Mouse (Mus musculus): ENCODE data around the gene Aptx. TPM values are rescaled to one million over a fixed set of nuclear protein-coding genes. Genes with fewer than 3 reads are reported as not detected.

The Aptx gene
- total RNA-seq, 1 experiment = 14.7 TPM

DNA sequence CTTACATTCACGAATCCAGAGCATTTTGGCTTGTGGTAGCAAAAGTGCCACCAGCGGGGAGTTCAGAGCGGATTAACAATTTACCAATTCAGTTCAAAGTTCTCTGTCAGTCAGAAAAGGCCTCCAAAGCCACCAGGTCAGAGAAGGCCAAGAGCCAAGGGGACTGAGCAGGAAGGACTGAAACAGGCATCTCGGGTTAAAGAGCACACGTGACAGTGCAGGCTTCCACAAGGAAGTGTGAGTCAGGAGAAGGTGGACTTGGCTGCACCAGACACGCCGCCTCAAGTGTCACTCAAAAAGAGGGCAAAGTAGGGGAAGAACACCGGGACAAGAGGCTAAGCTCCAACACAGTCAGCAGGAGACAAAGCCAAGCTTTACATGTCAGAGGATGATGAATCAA is 2.8 kb downstream of the Aptx start:
- no peak overlapping the region for H3K4me3 ChIP-seq (ENCODE audit: insufficient read depth in 1 of 2, low read depth in 1 of 2, low read length in 2 of 2, poor library complexity in 1 of 2, severe bottlenecking in 1 of 2)
- H3K4me1 ChIP-seq (ENCODE audit: control insufficient read depth in 2 of 2, insufficient read depth in 2 of 2, low read length in 2 of 2, poor library complexity in 1 of 2) = peaks cover 10 to 13% of the 10 kb centered on the region in 2 experiments; a peak in 3 of 4 replicates
- no peaks in the 10 kb centered on the region for H3K9me3 ChIP-seq (ENCODE audit: control insufficient read depth, insufficient read depth, low read depth, low read length)
- in situ Hi-C loops (cut with MboI; ENCODE audit: low sequenced_read_pairs in 2 of 2, unreplicated experiment in 2 of 2) = no loop called here
- TF ChIP-seq HCFC1 (IDR thresholded peaks at IDR 0.05; ENCODE audit: borderline replicate concordance, insufficient read depth, low read length) = no peak
- TF ChIP-seq ZNF384 (IDR thresholded peaks at IDR 0.05; ENCODE audit: low read depth, low read length) = no peak
- TF ChIP-seq MAFK (IDR thresholded peaks at IDR 0.05; ENCODE audit: insufficient read depth, low read depth, low read length) = no peak
- TF ChIP-seq ZC3H11A (IDR thresholded peaks at IDR 0.05; ENCODE audit: borderline replicate concordance, low read depth, low read length) = no peak
- no peak for TF ChIP-seq CHD2 (IDR thresholded peaks at IDR 0.05; ENCODE audit: low read depth, low read length)
- no peak overlapping the region for H3K27ac ChIP-seq (ENCODE audit: insufficient read depth, low read depth, low read length, poor library complexity, severe bottlenecking)
- no peaks in the 10 kb centered on the region for H3K36me3 ChIP-seq (ENCODE audit: control insufficient read depth, insufficient read depth, low read length, poor library complexity, severe bottlenecking)
- DNase-seq (ENCODE audit: low read depth, low spot score) = no peak
- no peak overlapping the region for H3K9ac ChIP-seq (ENCODE audit: insufficient read depth, low read depth, low read length, poor library complexity, severe bottlenecking)

DNA sequence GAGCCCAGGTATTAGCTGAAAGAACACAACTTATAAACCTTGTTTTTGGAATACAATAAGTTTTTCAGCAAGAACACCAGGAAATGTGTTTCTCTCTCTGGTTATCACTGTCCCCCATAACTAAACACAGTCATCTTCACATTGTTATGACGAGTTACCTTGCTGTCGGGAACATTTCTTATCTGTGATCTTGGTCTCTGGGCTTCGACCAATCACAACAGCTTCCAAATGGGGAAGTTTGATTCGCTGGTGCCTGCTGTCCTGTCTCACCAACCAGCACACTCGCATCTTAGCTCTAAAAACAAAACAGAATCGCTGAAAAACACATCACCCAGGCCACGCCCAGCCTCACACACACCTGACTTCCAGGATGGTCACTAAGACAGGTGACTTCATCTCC is 5.9 kb downstream of the Aptx start:
- DNase-seq (ENCODE audit: low read depth, low spot score) = no peak
- Histone ChIP-seq H3K4me3 (ENCODE audit: insufficient read depth in 1 of 2, low read depth in 1 of 2, low read length in 2 of 2, poor library complexity in 1 of 2, severe bottlenecking in 1 of 2) (no peak overlapping the region), H3K36me3 (ENCODE audit: control insufficient read depth, insufficient read depth, low read length, poor library complexity, severe bottlenecking) (peaks cover 8% of the 10 kb centered on the region; the same call in 1 of the 2 replicates), H3K9ac (ENCODE audit: insufficient read depth, low read depth, low read length, poor library complexity, severe bottlenecking) (no peak overlapping the region), H3K9me3 (ENCODE audit: control insufficient read depth, insufficient read depth, low read depth, low read length) (no peaks in the 10 kb centered on the region), H3K27ac (ENCODE audit: insufficient read depth, low read depth, low read length, poor library complexity, severe bottlenecking) (no peak overlapping the region), H3K4me1 (ENCODE audit: control insufficient read depth in 2 of 2, insufficient read depth in 2 of 2, low read length in 2 of 2, poor library complexity in 1 of 2) (peaks cover 2 to 3% of the 10 kb centered on the region in 2 experiments; a peak in 2 of 4 replicates)
- TF ChIP-seq ZNF384 (IDR thresholded peaks at IDR 0.05; ENCODE audit: low read depth, low read length) (no peak), CHD2 (IDR thresholded peaks at IDR 0.05; ENCODE audit: low read depth, low read length) (no peak), MAFK (IDR thresholded peaks at IDR 0.05; ENCODE audit: insufficient read depth, low read depth, low read length) (no peak), HCFC1 (IDR thresholded peaks at IDR 0.05; ENCODE audit: borderline replicate concordance, insufficient read depth, low read length) (no peak), ZC3H11A (IDR thresholded peaks at IDR 0.05; ENCODE audit: borderline replicate concordance, low read depth, low read length) (no peak)
- in situ Hi-C loops (cut with MboI; ENCODE audit: low sequenced_read_pairs in 2 of 2, unreplicated experiment in 2 of 2) = loop anchor here (25.0 kb wide), 2 partner anchors 410 to 560 kb away; partner anchors contain the start of genes Aco1 (in 2 of the 2) and Ndufb6 (in 1 of the 2)

DNA sequence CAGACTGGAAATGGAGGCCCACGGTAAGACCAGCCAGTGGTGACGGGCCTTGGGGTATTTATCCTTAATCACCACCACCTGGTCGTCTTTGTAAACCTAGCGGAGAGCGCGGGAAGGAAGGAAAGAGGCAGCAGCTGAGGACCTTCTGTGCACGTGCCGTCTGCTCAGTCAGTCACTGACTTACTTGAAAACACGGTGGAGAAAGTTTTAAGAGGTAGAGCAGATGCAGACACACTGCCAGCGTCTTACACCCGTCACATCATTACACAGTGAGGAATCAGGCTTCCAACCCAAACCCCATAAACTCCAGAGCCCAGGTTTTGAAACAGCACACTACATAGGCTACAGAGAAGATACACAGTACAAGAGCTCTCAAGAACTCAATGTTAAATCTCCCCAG is 11.9 kb downstream of the Aptx start:
- Histone ChIP-seq H3K27ac (ENCODE audit: insufficient read depth, low read depth, low read length, poor library complexity, severe bottlenecking) (no peak overlapping the region), H3K4me1 (ENCODE audit: control insufficient read depth in 2 of 2, insufficient read depth in 2 of 2, low read length in 2 of 2, poor library complexity in 1 of 2) (no peaks in the 10 kb centered on the region), H3K9me3 (ENCODE audit: control insufficient read depth, insufficient read depth, low read depth, low read length) (no peaks in the 10 kb centered on the region), H3K36me3 (ENCODE audit: control insufficient read depth, insufficient read depth, low read length, poor library complexity, severe bottlenecking) (peaks cover 11% of the 10 kb centered on the region; the same call in 1 of the 2 replicates), H3K9ac (ENCODE audit: insufficient read depth, low read depth, low read length, poor library complexity, severe bottlenecking) (no peak overlapping the region), H3K4me3 (ENCODE audit: insufficient read depth in 1 of 2, low read depth in 1 of 2, low read length in 2 of 2, poor library complexity in 1 of 2, severe bottlenecking in 1 of 2) (no peak overlapping the region)
- in situ Hi-C loops (cut with MboI; ENCODE audit: low sequenced_read_pairs in 2 of 2, unreplicated experiment in 2 of 2) = loop anchor here (25.0 kb wide), 2 partner anchors 404 to 554 kb away; partner anchors contain the start of genes Aco1 (in 2 of the 2) and Ndufb6 (in 1 of the 2)
- no peak for DNase-seq (ENCODE audit: low read depth, low spot score)
- TF ChIP-seq ZC3H11A (IDR thresholded peaks at IDR 0.05; ENCODE audit: borderline replicate concordance, low read depth, low read length) (no peak), ZNF384 (IDR thresholded peaks at IDR 0.05; ENCODE audit: low read depth, low read length) (no peak), MAFK (IDR thresholded peaks at IDR 0.05; ENCODE audit: insufficient read depth, low read depth, low read length) (no peak), CHD2 (IDR thresholded peaks at IDR 0.05; ENCODE audit: low read depth, low read length) (no peak), HCFC1 (IDR thresholded peaks at IDR 0.05; ENCODE audit: borderline replicate concordance, insufficient read depth, low read length) (no peak)

DNA sequence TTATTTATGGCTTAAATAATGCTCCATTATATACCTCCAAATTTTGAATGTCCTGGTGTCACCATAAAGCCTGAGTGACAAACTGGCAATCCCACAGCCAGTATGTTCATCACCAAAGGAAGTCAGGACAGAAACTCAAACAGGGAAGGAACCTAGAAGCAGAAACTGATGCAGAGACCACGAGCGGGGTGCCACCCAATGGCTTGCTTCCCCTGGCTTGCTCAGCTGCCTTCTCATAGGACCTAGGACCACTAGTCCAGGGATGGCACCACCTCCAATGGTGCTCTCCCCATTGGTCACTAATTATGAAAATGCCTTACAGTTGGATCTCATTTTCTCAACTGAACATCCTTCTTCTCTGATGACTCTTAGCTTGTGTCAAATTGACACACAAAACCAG is 19.7 kb downstream of the Aptx start:
- TF ChIP-seq MAFK (IDR thresholded peaks at IDR 0.05; ENCODE audit: insufficient read depth, low read depth, low read length) (no peak), ZNF384 (IDR thresholded peaks at IDR 0.05; ENCODE audit: low read depth, low read length) (no peak), HCFC1 (IDR thresholded peaks at IDR 0.05; ENCODE audit: borderline replicate concordance, insufficient read depth, low read length) (no peak), ZC3H11A (IDR thresholded peaks at IDR 0.05; ENCODE audit: borderline replicate concordance, low read depth, low read length) (no peak), CHD2 (IDR thresholded peaks at IDR 0.05; ENCODE audit: low read depth, low read length) (no peak)
- in situ Hi-C loops (cut with MboI; ENCODE audit: low sequenced_read_pairs in 2 of 2, unreplicated experiment in 2 of 2) = loop anchor here (25.0 kb wide), 2 partner anchors 396 to 546 kb away; partner anchors contain the start of genes Aco1 (in 2 of the 2) and Ndufb6 (in 1 of the 2)
- Histone ChIP-seq H3K27ac (ENCODE audit: insufficient read depth, low read depth, low read length, poor library complexity, severe bottlenecking) (no peak overlapping the region), H3K36me3 (ENCODE audit: control insufficient read depth, insufficient read depth, low read length, poor library complexity, severe bottlenecking) (peaks cover 4% of the 10 kb centered on the region; the same call in 1 of the 2 replicates), H3K9me3 (ENCODE audit: control insufficient read depth, insufficient read depth, low read depth, low read length) (no peaks in the 10 kb centered on the region), H3K4me3 (ENCODE audit: insufficient read depth in 1 of 2, low read depth in 1 of 2, low read length in 2 of 2, poor library complexity in 1 of 2, severe bottlenecking in 1 of 2) (no peak overlapping the region), H3K9ac (ENCODE audit: insufficient read depth, low read depth, low read length, poor library complexity, severe bottlenecking) (no peak overlapping the region), H3K4me1 (ENCODE audit: control insufficient read depth in 2 of 2, insufficient read depth in 2 of 2, low read length in 2 of 2, poor library complexity in 1 of 2) (peaks cover 0 to 2% of the 10 kb centered on the region in 2 experiments; a peak in 1 of 4 replicates)
- DNase-seq (ENCODE audit: low read depth, low spot score) = no peak
